Mouse (Mus musculus): ENCODE data around the gene Gm36028.

Gm36028 gene

DNA sequence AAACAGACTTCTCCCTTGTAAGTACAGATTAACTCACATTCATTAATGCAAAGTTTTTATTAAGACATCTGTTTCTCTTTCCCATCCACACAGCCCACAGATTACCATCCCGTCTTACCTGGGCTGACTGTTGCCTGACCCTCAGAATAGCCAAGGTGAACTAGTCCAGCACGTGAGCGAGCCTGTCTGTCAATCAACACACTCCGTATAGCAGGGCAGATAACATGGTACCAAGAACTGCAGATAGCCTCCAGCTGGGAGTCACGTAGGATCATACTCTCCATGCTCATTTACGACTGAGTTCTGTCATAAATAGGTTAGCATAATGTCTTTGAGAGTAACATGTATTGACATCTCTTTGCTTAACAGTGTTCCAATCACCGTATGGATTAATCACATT lies at the start of gene Gm36028:
TSS of gene Gm36028 (minus strand) at position 118 of the 400 bp plus-strand sequence.
- no peak for DNase-seq (ENCODE audit: low read depth, low spot score)

DNA sequence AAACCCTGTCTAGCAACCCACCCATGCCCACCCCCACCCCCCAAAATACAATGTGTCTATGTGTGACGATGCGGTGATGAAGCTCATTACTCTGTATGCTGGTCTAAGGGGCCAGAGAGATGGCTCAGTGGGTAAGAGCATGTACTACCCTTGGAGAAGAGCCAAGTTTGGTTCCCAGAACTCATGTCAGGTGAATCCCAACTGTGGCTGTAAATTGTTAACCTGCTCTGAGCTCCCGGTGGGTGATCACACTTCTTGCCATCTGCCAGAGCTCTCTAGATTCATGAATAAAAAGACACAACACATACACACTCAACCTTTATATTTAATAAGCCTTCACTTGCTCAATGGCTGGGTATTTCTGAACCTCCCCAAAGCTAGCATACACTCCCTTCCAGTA lies 45.5 kb upstream of the Gm36028 start:
- DNase-seq (ENCODE audit: low read depth, low spot score) = no peak

DNA sequence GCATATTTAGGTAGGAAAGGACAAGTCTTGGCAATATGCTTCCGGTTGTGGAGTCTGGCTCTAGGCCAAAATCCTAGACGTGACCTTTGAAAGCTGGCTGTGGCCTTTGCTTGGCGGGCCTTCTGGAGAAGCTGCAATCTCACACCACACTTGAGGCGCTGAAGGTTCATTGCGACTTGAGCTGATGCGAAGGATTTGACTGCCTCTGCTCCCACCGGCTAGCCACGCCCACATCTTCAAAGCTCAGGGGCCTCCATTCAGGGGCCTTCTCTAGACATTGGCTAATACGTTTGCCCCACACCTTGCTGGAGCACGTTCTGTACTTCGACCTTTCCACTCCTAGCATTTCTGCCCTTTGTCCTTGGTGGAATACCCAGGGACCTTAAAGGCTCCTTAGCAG lies 40.4 kb upstream of the Gm36028 start:
- DNase-seq (ENCODE audit: low read depth, low spot score) = no peak

DNA sequence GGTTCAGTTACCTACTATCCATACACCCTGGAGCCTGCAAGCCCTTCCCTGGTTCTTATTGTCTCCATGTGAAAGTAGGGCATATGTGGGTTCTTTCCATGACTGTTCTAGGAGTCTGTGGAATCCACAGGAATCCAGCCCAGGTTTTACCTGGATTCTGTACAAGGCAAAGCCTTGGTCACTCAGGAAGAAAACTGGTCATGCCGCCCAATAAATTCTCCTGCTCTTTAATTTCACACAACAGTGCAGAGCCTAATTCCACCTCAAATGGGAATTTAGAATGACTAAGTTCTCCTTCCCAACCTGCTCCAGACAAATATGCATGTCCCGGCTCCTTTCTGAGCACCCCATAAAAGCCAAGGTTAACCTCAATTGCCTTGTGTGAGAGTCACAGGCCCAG lies 38.4 kb upstream of the Gm36028 start:
- DNase-seq (ENCODE audit: low read depth, low spot score) = no peak

DNA sequence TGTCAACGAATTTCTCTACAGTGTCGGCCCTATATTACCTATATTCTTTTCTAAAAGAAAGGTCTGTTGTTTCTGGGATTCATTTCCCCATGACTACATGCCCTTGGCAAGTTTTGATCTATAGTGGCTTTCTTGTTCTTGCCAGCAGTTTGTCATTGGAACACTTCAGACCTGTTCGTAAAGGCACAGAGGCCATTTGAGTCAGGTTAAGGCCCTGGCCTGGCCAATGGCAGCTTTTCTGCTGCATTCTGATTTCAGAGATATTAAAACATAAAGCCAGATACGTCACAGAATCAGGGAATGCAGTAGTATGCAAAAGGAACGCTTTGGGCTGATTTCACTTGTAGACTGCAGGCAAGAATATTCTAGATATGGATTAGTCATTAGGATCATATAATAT lies 37.8 kb upstream of the Gm36028 start:
- DNase-seq (ENCODE audit: low read depth, low spot score) = no peak

DNA sequence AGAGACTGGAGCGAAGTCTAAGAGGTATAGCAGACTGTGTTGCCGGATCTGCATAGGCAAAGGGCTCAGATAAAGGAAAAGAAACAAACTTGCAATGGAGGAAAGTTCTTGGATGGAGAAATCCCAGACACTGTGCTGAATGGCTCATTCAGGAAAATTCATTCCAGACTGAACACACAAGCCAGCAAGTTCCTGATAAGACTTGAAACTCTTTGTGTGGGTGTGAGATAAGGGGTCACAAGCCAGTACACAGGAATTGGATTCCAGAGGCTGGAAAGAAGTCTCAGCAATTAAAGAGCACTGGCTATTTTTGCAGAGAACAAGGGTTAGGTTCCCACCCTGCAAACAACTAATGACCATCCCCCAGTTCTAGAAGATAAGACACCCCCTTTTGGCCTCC lies 33.0 kb upstream of the Gm36028 start:
- no peak for DNase-seq (ENCODE audit: low read depth, low spot score)

DNA sequence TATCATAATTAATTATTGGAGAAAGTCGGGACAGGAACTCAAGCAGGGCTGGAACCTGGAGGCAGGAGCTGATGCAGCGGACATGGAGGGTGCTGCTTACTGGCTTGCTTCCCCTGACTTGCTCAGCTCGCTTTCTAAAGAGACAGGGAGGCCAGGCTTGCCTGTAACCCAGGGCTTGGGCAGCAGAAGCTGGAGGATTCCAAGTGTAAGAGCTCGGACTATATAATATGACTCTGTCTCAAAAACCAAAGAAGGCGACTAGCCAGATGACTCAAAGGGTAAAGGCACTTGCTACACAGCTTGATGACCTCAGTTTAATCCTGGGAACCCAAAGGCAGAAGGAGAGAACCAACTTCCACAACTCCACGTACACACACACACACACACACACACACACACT lies 32.4 kb upstream of the Gm36028 start:
- DNase-seq (ENCODE audit: low read depth, low spot score) = no peak

DNA sequence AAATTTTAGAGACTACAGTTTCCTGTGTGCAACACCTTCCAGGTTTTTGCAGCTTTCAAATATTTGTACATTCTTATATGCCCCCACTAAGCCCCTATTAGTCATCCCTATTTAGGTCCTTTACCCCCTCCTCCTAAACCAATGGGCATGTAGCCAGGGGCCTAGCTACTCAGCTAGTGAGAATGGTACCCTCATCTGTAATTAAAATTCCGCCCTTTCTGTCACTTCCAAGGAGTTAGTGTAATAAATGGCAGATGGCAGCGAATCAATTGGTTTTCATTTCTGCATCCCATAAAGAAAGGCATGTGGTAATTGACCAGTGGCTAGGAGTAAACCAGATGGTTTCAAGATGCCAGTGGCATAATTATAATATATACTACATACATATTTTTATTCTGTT lies 31.7 kb upstream of the Gm36028 start:
- no peak for DNase-seq (ENCODE audit: low read depth, low spot score)

DNA sequence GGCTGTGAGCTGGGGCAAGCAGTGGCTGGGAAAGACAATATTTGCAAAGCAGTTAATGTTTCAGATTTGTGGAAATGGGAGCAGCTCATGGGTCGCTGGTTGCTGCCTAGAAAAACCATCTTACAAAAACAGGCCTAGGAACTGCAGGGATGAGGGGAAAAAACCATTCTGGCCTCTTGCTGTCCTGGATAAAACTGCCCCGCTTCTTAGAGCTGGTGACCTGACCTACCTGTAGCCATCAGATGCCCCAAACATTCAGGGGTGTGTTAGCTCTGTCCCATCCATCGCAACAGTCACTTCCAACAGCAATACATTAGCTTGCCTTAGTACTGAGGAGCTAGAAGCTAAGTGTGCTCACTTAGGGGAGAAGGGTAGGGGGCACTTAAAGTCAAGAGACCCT lies 28.0 kb upstream of the Gm36028 start:
- no peak for DNase-seq (ENCODE audit: low read depth, low spot score)

DNA sequence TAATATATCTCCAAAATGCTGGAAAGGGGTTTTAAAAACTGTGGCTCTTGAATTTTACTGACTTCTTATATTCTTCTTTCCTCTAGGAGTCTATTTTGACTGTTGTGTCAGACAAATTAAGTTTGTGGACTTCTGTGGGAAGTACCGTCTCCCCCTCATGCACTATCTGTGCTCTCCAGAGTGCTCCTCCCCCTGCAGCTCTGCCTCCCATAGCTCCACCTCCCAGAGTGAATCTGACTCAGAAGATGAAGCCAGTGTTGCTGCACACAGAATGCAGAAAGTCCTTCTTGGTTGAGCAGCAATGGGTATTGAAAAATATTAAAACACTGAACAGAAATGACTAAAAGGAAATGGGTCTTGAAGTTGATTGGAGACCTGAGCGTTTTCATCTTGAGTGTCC lies 20.2 kb upstream of the Gm36028 start:
- no peak for DNase-seq (ENCODE audit: low read depth, low spot score)

DNA sequence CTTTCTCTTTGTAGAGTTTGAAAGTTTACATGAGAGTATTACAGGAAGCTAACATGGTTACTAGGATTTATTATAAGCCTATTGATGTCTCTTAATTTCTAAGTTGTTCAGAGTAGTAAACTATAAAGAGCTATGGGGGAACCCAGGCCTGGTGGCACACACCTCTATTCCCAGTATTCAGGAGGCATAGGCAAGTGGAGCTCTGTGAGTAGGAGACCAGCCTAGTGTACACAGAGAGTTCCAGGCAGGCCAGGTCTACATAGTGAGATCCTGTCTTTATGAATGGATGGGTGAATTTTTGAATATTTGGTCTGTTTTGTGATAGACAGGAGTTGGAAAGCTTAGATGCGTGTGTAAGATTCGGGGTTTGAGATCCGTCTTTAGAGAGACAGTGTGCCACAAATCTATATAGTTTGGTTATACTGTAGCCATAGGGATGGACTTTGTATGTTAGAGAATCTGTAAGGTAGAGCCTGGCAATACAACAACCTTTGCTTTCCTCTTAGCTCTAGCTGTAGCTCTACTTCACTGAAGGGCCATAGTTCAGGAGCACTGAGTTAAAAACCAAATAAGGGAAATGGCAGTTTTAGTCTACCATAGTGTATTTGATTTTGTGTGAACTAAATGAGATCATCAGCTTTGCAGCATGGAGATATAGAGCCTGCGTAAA lies 18.9 kb upstream of the Gm36028 start:
- no peak for DNase-seq (ENCODE audit: low read depth, low spot score)

DNA sequence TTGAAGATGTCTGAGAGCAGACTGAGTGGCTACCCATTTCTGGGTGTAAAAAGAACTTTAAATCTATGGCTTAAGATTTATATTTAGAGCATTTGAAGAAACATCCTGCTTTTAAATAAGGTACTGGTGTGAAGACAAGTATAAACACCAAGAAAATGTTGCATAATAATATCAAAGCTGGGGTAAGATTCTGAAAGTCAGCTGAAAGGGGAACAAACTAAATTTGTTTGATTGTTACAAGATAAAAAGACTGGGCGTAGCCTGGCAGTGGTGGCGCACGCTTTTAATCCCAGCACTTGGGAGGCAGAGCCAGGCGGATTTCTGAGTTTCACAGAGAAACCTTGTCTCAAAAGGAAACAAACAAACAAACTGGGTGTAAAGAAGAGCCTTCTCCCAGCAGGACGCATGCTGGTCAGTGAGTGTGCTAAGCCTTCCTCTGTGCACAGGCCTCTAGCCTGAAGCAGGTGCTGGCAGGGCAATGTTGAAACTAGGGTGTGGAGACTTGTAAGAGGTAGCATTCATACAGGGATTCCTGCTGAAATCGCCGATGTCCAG lies 18.1 kb upstream of the Gm36028 start:
- no peak for DNase-seq (ENCODE audit: low read depth, low spot score)

DNA sequence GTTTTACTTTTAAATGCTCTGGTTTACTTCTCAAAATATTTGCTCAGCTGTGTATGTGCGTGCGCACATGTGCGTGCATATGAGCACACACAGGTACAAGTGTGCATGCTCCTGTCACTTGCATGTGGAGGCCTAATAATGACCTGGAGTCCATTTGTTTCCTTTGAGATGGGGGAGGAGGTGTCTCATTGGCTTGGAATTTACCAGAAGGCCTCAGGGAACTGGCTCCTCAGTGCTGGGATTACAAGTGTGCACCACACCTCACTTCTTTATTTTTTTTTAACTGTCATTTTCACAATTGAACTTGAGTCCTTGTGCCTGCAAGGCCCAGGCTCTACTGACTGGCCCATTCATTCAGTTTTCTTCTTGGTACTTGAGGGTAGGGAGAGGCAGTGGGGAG lies 16.5 kb upstream of the Gm36028 start:
- no peak for DNase-seq (ENCODE audit: low read depth, low spot score)

DNA sequence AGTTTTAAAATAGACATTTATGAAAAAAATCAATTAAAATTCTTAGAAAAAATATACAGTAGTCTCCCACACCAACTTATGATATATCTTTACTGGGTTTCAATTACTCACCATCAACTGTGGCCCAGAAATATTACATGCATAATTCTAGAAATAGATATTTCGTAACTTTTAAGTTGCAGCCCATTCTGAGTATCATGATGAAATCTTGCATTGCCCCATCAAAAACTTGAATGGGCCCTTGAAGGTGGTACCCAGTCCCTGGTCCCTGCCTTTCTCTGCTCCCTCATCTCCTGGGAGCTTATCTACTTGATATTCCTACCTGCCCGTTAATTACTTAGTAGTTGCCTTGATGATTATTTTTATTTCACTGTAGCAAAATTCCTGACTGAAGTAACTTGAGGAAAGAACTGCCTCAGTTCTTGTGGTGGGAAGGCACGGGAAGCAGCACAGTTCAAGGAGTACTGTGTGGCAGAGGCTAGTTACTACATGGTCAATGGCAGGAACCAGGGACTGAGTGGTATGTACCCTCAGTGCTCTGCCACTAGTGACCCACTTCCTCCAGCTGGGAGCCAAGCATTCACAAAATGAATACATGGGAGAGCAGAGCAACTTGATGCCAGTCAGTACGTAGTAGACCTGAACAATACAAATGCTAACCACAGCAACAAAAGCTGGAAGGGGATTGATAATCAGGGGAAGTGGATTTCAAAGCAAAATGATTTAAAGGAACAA lies 13.7 kb upstream of the Gm36028 start:
- DNase-seq (ENCODE audit: low read depth, low spot score) = no peak

DNA sequence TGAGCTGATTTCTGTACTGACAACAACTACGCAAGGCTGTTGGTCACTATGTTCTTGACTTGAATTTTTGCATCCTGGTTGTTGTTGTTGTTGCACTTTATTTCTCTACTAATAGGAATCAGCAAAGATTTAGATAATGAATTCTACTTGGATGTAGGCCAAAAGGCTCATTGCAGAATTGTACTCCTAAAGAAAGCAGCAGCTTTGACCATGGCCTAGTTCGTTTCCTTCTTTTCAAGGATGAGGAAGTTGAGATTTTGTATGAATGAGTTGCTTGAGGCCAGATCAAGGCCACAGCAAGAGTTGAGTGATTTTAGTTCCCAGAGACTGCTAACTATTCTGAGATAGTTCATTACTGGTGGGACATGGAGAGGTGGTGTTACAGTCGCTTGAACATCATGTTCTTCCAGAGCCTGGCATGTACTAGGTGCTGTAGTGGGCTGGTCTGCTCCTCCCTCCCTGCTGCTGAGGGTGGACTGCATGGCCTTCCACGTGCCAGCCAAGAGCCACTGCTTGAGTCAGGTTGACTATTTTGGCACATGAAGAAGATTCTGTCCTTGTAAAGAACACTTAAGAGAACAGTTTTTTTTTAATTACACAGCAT lies 10.3 kb upstream of the Gm36028 start:
- DNase-seq (ENCODE audit: low read depth, low spot score) = no peak

DNA sequence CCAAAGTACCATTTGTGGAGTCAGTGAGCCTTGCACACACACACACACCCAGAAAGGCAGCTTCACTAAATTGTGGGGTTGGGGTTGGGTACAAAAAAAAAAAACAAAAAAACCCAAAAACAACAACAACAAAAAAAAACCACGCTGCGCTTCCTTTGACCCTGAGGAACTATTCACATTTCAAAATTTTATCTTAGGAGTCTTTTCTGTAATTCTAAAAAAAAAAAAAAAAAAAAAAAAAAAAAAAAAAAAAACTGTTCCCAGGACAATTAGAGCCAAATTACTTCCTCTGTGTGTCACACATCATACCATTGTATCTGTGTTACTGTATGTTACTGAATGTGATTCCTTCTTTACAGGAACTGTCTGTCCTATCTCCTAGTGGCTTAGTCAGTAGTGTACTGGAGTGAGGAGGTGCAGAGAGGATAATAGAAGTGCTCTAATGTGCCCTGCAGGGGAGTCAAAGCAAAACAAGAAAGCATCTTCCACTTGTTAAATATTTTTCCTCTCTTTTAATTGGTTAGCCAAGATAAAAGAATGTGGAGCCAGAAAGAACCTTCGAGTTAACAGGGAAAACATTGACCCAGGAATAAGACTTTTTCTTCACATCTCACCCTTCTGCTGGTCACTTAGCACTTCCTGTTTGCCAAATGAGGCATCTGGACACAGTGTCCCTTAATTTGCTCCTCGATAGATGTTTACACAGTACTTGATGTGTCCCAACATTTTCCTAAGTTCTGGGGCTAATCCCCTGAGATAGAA lies 8.7 kb upstream of the Gm36028 start:
- no peak for DNase-seq (ENCODE audit: low read depth, low spot score)

DNA sequence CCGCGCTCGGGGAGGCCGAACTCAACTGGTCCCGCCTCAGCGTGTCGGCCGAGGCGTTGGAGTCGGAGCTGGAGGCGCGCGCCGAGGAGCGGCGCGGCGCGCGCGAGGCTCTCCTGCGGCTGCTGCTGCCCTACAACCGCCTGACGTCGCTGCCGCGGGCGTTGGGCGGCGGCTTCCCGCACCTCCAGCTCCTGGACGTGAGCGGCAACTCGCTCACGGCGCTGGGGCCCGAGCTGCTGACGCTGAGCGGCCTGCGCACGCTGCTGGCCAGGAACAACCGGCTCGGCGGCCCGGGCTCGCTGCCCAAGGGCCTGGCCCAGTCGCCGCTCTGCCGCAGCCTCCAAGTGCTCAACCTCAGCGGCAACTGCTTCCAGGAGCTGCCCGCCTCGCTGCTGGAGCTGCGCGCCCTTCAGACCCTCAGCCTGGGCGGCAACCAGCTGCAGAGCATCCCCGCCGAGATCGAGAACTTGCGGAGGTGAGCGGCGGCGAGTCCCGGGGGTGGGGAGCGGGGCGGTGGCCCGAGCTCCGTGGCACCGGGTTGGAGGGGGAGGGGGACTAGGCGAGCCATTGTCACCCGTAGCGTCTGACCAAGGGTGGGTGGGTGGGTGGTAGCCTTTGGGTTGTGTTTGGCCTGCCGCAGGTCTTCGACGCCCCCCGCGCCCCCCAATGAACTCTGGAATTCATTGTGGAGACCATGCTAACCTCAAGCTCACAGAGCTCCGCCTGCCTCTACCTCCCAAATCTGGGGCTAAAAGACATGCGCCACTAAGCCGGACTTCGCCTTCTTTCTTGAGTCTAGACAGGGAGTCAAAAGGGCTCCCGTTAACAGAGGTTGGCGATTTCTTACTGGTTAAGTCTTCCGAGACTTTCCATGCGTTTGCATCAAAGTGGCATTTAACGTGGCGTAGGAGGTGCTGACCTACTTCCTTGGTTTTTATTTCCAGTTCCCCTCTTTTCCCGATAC lies 7.8 kb upstream of the Gm36028 start:
- DNase-seq (ENCODE audit: low read depth, low spot score) = peak; percentile 17

DNA sequence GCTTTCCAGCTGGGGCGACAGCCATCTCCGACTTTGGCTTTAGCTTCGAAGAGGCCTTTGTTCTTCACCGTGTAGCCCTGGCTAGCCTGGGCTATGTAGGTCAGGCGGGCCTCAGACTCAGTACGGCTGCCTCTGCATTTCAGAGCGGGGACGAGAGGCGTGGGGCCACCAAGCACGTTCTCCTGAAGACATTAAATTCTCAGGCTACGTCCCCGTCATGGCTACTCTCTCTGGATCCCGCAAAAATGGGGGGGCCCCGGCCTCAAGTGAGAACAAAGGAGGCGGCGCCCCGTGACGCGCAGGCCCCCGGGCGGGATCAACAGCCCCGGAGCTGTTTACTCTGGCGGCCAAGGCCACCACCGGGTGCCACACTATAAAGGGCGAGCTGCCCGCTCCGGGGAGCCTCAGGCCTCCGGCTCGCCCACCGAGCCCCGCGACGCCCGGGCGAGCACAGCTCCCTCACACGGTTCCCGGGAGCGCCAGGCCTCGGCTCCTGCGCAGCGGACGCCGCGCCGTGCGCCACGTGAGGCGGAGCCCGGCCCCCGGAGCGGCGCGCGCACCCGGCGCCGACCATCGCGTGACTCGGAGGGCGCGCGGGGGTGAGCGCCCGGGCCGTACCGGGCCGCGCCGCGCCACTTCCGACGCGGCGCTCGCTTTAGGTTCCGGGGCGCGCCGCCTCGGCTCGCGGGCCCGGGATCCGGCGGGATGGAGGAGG lies 7.0 kb upstream of the Gm36028 start, which contains the start of gene Lrrc58:
TSS of gene Lrrc58 (plus strand) at position 599 of the 715 bp plus-strand sequence.
- DNase-seq (ENCODE audit: low read depth, low spot score) = peak; percentile 79

DNA sequence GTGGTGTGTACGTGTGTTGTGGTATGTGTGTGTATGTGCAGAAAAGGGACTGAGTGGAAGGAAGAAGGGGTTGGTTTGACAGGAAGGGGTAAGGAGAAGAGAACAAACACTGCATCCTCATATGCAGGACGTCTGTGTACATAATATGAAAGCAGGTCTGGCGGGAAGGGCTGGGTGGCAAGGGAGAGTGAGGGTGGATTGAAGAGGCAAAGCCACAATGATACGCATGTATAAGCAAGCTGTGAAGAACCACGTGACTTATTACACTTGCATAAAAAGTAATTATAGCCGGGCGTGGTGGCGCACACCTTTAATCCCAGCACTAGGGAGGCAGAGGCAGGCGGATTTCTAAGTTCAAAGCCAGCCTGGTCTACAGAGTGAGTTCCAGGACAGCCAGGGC lies 4.9 kb upstream of the Gm36028 start:
- DNase-seq (ENCODE audit: low read depth, low spot score) = no peak

DNA sequence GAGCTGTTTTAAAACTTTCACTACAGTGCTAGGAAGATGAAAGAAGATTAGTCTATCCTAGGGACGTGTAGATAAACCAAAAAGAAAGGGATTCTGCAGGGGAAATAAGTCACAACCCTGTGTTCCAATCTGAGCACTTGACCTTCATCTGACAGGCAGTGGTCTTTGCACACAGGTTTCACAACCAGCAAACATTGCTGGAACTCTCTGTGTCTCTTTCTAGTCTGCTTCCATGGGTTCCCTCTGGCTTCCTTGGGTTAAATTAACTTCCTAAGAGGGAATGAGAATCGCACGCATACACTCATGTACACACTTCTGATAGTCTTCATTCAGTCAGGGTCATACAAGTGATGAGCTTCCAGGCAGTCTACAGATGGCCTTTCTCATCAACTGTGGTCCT lies 2.9 kb upstream of the Gm36028 start:
- no peak for DNase-seq (ENCODE audit: low read depth, low spot score)
